Mouse (Mus musculus) testis, postnatal 14 days (tissue): ENCODE results near the gene Pigv.

Experiments
- DNase-seq: peaks from one replicate; pipeline ENCODE4 v3.0.0; 2021; ENCODE audit warnings: low spot score

The Pigv gene

GRCm38 (mm10) chr4:133645680-133646079 is 26.8 kb downstream of the Pigv start:
- DNase-seq = no peak

- DNase-seq = no peak
Measured at GRCm38 (mm10) chr4:133645195-133645594, 27.3 kb downstream of the Pigv start.

- DNase-seq = no peak
Measured at GRCm38 (mm10) chr4:133634043-133634410, 38.4 kb downstream of the Pigv start.

- peak; percentile 84 for DNase-seq
Measured at GRCm38 (mm10) chr4:133633332-133634042, 39.0 kb downstream of the Pigv start.

GRCm38 (mm10) chr4:133632483-133633327 is 39.7 kb downstream of the Pigv start:
- no peak for DNase-seq

GRCm38 (mm10) chr4:133631769-133632411 is 40.6 kb downstream of the Pigv start:
- DNase-seq = no peak

- DNase-seq = no peak
Measured at GRCm38 (mm10) chr4:133631071-133631768, 41.2 kb downstream of the Pigv start.

GRCm38 (mm10) chr4:133630326-133630920 is 42.0 kb downstream of the Pigv start:
- DNase-seq = no peak

GRCm38 (mm10) chr4:133629191-133629590 is 43.3 kb downstream of the Pigv start:
- no peak for DNase-seq

GRCm38 (mm10) chr4:133628517-133628916 is 43.9 kb downstream of the Pigv start:
- DNase-seq = no peak

- no peak for DNase-seq
Measured at GRCm38 (mm10) chr4:133627039-133627438, 45.4 kb downstream of the Pigv start.

- DNase-seq = no peak
Measured at GRCm38 (mm10) chr4:133626621-133627020, 45.8 kb downstream of the Pigv start.

GRCm38 (mm10) chr4:133626221-133626620 is 46.2 kb downstream of the Pigv start:
- no peak for DNase-seq

GRCm38 (mm10) chr4:133625621-133626071 is 46.8 kb downstream of the Pigv start:
- no peak for DNase-seq

- no peak for DNase-seq
Measured at GRCm38 (mm10) chr4:133624830-133625229, 47.6 kb downstream of the Pigv start.

- no peak for DNase-seq
Measured at GRCm38 (mm10) chr4:133622161-133622695, 50.2 kb downstream of the Pigv start.

GRCm38 (mm10) chr4:133620668-133621067 is 51.8 kb downstream of the Pigv start:
- DNase-seq = no peak

GRCm38 (mm10) chr4:133619473-133620136 is 52.8 kb downstream of the Pigv start:
- no peak for DNase-seq

- no peak for DNase-seq
Measured at GRCm38 (mm10) chr4:133617936-133618335, 54.5 kb downstream of the Pigv start.

GRCm38 (mm10) chr4:133615416-133615815 is 57.0 kb downstream of the Pigv start:
- no peak for DNase-seq

- DNase-seq = no peak
Measured at GRCm38 (mm10) chr4:133614274-133614761, 58.1 kb downstream of the Pigv start.
